Mouse (Mus musculus): ENCODE data around the gene 1700025C18Rik.

- TF ChIP-seq CTCF (IDR thresholded peaks at IDR 0.05) (no peak), EP300 (IDR thresholded peaks at IDR 0.05) (no peak)
Observed at GRCm38 (mm10) chr2:165120765-165121164, 30.2 kb upstream of the 1700025C18Rik start.
